Mouse (Mus musculus) ES-E14 (cell line): ENCODE data around the gene Aox1. TPM values are rescaled to one million over a fixed set of nuclear protein-coding genes. Genes with fewer than 3 reads are reported as not detected.
A peak's percentile ranks its signal among the peaks of the same experiment; 100 is the strongest.

Experiments
- DNase-seq: peaks from one replicate; pipeline ENCODE4 v3.0.0-alpha.2; 2013; ENCODE audit warnings: low read depth, low spot score
- H3K27ac ChIP-seq: 2 replicates; pipeline ENCODE4 v1.5.1; 2012; ENCODE audit warnings: low read depth, mild to moderate bottlenecking, low read length, moderate library complexity, mixed read lengths; ENCODE audit not compliant: poor library complexity, insufficient read depth, severe bottlenecking
- H3K36me3 ChIP-seq: 2 replicates; pipeline ENCODE4 v1.6.1; 2012; ENCODE audit warnings: mild to moderate bottlenecking, low read length, moderate library complexity, mixed read lengths; ENCODE audit not compliant: control insufficient read depth, poor library complexity, insufficient read depth, severe bottlenecking
- H3K4me1 ChIP-seq, 2 experiments: fragments of 150-350 bp in 1 of 2; sonication (generic) in 1 of 2; 2 replicates each; pipeline ENCODE4 v1.6.1; 2012; ENCODE audit warnings: low read length in 2 of 2, mild to moderate bottlenecking in 1 of 2, mixed read lengths in 1 of 2; ENCODE audit not compliant: control insufficient read depth in 2 of 2, insufficient read depth in 2 of 2, poor library complexity in 1 of 2
- H3K4me3 ChIP-seq, 2 experiments: fragments of 150-350 bp in 1 of 2; sonication (generic) in 1 of 2; 2 replicates each; pipeline ENCODE4 v1.5.1; 2012; ENCODE audit warnings: low read length in 2 of 2, low read depth in 1 of 2, mild to moderate bottlenecking in 1 of 2, mixed read lengths in 1 of 2; ENCODE audit not compliant: insufficient read depth in 1 of 2, poor library complexity in 1 of 2, severe bottlenecking in 1 of 2
- H3K9ac ChIP-seq: 2 replicates; pipeline ENCODE4 v1.6.1; 2012; ENCODE audit warnings: low read depth, mild to moderate bottlenecking, low read length, mixed read lengths; ENCODE audit not compliant: poor library complexity, insufficient read depth, severe bottlenecking
- H3K9me3 ChIP-seq: fragments of 150-350 bp; sonication (generic); 2 replicates; pipeline ENCODE4 v1.6.1; 2012; ENCODE audit warnings: low read depth, mild to moderate bottlenecking, low read length; ENCODE audit not compliant: control insufficient read depth, insufficient read depth
- CHD2 ChIP-seq: IDR thresholded peaks from 2 replicates; pipeline ENCODE4 v1.6.1; 2014; ENCODE audit warnings: mild to moderate bottlenecking, low read depth, low read length, inconsistent platforms
- HCFC1 ChIP-seq: IDR thresholded peaks from 2 replicates; pipeline ENCODE4 v1.6.1; 2012; ENCODE audit warnings: low read length, inconsistent platforms, borderline replicate concordance; ENCODE audit not compliant: insufficient read depth
- MAFK ChIP-seq: IDR thresholded peaks from 2 replicates; pipeline ENCODE4 v1.6.1; 2014; ENCODE audit warnings: mild to moderate bottlenecking, low read depth, low read length, inconsistent platforms; ENCODE audit not compliant: insufficient read depth
- ZC3H11A ChIP-seq: IDR thresholded peaks from 2 replicates; pipeline ENCODE4 v1.6.1; 2012; ENCODE audit warnings: low read depth, mild to moderate bottlenecking, inconsistent platforms, low read length, borderline replicate concordance
- ZNF384 ChIP-seq: IDR thresholded peaks from 2 replicates; pipeline ENCODE4 v1.6.1; 2012; ENCODE audit warnings: low read depth, low read length, inconsistent platforms
- in situ Hi-C, 2 experiments: fragments of 600-800 bp; cut with MboI; formaldehyde crosslinking; loops; one replicate each; pipeline ENCODE4 v1.15.1; 2025; ENCODE audit warnings: low sequenced_read_pairs in 2 of 2, inconsistent platforms in 1 of 2; ENCODE audit not compliant: unreplicated experiment in 2 of 2
- total RNA-seq: library from RNA; depleted of rRNA; stranded (reverse); fragments of 300-350 nt; gene quantifications from 2 replicates; pipeline ENCODE4 v1.2.3, GENCODE M21; 2012; rRNA removed

Gene Aox1
- total RNA-seq, 1 experiment, result 1.0 TPM

DNA sequence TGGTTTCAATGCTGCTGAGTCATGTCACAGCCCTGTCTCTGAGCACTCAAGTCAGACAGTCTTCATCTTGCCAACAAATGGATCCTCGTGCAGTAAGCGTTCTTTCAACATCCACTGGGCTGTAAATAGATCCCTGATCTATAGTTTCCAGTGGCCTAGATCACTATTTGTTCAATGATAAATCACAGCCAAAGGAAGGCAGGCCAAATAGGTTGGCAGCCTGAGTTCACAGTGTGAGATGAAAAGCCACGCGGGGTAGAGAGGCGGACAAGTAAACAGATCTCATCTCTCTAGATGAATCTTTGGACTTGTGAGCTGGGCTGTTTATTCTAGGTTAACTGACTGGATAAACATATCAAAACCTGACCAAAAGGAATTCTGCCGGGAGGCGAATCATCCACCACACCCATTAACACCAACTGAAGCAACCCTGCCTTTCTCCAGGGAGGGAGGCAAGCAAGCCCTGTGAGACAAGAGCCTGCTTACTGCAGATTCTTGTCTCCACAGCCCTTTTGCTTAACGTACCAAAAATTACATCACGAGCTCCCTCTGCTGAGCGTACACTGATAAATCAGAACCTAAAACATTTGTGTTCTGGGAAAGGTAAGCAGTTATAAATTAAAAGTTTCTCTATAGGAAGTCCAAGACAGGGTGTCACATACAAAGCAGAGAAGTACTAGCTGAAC is 114.8 kb downstream of the Aox1 start:
- Histone ChIP-seq H3K4me1 (no peaks in the 10 kb centered on the region), H3K4me3 (no peak overlapping the region), H3K9me3 (no peaks in the 10 kb centered on the region), H3K36me3 (no peaks in the 10 kb centered on the region), H3K9ac (no peak overlapping the region), H3K27ac (no peak overlapping the region)
- TF ChIP-seq CHD2, result no peak
- no peak for TF ChIP-seq ZC3H11A
- no peak for TF ChIP-seq ZNF384
- 0 out of 2 replicates have a peak, but pooled peaks have one; percentile 4 for TF ChIP-seq MAFK
- TF ChIP-seq HCFC1, result no peak
- peak; percentile 22 for DNase-seq
- in situ Hi-C loops, result loop anchor here in 1 of 2 experiments (10.0 kb wide), 1 partner anchor 150 kb away; no protein-coding TSS in a partner anchor

DNA sequence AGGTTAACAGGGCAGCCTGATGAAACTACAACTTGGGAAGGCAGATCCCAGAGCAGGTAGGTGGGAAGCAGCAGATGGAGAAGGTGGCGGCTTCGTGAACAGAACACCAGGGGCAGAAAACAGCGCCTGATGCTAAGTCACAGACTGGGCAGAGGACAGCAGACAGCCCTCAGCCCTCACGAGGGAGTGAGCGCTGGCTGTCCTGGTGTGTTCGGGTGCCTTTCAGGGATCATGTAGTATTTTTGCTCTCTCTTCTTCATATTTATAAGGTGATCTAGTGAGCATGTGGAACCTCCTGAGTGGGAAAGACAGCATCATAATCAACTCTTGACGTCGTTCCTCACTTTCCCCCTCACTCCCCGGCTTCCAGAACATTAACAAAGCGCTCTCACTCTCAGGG is 116.3 kb downstream of the Aox1 start:
- no peak for DNase-seq
- Histone ChIP-seq H3K4me1 (no peaks in the 10 kb centered on the region), H3K9ac (no peak overlapping the region), H3K36me3 (no peaks in the 10 kb centered on the region), H3K27ac (no peak overlapping the region), H3K4me3 (no peak overlapping the region), H3K9me3 (no peaks in the 10 kb centered on the region)
- in situ Hi-C loops, result loop anchor here in 1 of 2 experiments (10.0 kb wide), 1 partner anchor 149 kb away; no protein-coding TSS in a partner anchor
- TF ChIP-seq CHD2 (no peak), ZC3H11A (no peak), MAFK (no peak), ZNF384 (no peak), HCFC1 (no peak)

DNA sequence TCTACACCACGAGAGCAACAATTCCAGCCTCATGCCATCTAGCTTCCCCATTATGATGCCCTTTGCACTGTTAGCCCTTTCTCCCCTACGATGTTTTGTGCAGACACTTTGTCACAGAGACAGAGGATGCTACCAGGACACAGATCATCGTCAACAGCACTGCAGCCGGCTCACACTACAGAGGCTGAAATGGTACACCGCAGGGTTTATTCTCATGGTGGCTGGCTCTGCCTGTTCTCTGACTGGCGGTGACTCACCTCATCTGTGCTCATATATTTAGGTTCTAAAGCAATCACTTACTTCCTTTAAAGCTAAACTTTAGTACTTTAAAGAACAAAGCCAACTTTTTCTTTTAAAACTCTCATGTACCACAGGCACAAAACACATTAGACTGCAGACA is 118.0 kb downstream of the Aox1 start:
- Histone ChIP-seq H3K4me1 (no peaks in the 10 kb centered on the region), H3K36me3 (no peaks in the 10 kb centered on the region), H3K27ac (no peak overlapping the region), H3K4me3 (no peak overlapping the region), H3K9me3 (no peaks in the 10 kb centered on the region), H3K9ac (no peak overlapping the region)
- TF ChIP-seq CHD2 (no peak), ZC3H11A (no peak), MAFK (no peak), ZNF384 (no peak), HCFC1 (no peak)
- DNase-seq, result no peak
- in situ Hi-C loops, result loop anchor here in 1 of 2 experiments (10.0 kb wide), 1 partner anchor 147 kb away; no protein-coding TSS in a partner anchor

DNA sequence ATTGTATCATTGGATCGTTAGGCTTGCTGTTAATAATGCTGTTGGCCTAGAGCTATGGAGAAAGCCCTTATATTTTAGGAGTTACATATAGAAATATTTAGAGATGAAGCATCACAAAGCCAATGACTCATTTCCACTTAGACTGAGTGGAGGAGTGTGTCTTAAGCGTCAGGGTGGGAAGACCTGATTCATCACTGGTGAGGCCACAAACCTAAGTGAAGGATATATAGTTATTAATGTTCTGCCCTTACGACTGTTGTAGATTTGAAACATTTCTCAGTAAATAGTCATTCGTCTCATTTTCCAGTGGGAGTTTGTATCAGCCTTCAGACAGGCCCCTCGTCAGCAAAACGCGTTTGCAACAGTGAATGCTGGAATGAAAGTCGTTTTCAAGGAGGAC is 122.5 kb downstream of the Aox1 start:
- no peak for DNase-seq
- Histone ChIP-seq H3K9me3 (no peaks in the 10 kb centered on the region), H3K9ac (no peak overlapping the region), H3K4me3 (no peak overlapping the region), H3K36me3 (no peaks in the 10 kb centered on the region), H3K4me1 (no peaks in the 10 kb centered on the region), H3K27ac (no peak overlapping the region)
- TF ChIP-seq ZC3H11A (no peak), MAFK (no peak), HCFC1 (no peak), CHD2 (no peak), ZNF384 (no peak)
- in situ Hi-C loops, result loop anchor here in 1 of 2 experiments (10.0 kb wide), 1 partner anchor 123 kb away; the partner anchor contains the start of gene Aox2

Other genes with a start within 250 kb of the Aox1 start
- 29.6 and 30.5 TPM in 2 replicates for gene Sgo2a, start 34.0 kb upstream of the Aox1 start, total RNA-seq
- gene Kctd18, start 11.0 kb upstream of the Aox1 start, total RNA-seq, result 12.4 and 13.5 TPM in 2 replicates
- gene Aox3, start 83.2 kb downstream of the Aox1 start, total RNA-seq, result 0.69 and 1.8 TPM in 2 replicates
- 0.21 and 0.49 TPM in 2 replicates for gene Aox4, start 180.5 kb downstream of the Aox1 start, total RNA-seq
- 0.04 TPM in 1 of 2 replicates, not detected in the other for gene Aox2, start 248.4 kb downstream of the Aox1 start, total RNA-seq